Comparison of ENCODE assay signal across 8 mouse cellular contexts in the genomic region with DNA sequence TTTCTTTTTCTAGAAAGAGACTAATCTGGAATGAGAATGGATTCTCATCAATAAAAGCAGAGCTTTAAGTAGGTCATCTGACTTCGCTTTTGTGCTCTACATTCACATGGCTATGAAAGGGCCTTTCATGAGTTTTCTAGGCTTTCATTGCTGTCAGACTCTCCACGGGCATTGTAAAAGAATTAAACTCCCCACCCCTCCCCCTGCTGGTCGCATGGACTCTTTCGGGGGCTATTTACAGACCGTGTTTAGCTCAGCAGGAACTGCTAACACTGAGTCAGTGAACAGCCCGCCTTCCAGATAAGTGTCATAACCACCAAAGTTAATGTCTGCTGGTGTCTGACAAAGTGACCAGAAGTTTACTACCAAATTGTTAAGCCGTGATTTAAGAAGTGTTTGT. TPM values are rescaled to one million over a fixed set of nuclear protein-coding genes. Genes with fewer than 3 reads are reported as not detected.
DNase-seq lines count a peak whose midpoint lies in the region; ATAC-seq and TF ChIP-seq lines count a peak whose summit lies in the region.

No protein-coding gene starts in this region.

- H3K4me3 ChIP-seq in lung, adult 2 months (replicated peaks; ENCODE audit: extremely low read depth, low read depth, low read length) = no peak overlapping the region
- no peak overlapping the region for H3K4me3 ChIP-seq in embryonic facial prominence, embryonic 14.5 days (ENCODE audit: low read depth, low read length)
- no peak overlapping the region for H3K4me3 ChIP-seq in macrophage (ENCODE audit: inconsistent target)

- peaks cover 6% of the 10 kb centered on the region; the same call in 1 of the 2 replicates for H3K9me3 ChIP-seq in embryonic facial prominence, embryonic 14.5 days (ENCODE audit: control insufficient read depth, low read length)

- H3K79me2 ChIP-seq in macrophage (ENCODE audit: inconsistent target) = peaks cover 81% of the 10 kb centered on the region

- no peak for TF ChIP-seq POLR2A in lung, adult 2 months (IDR thresholded peaks at IDR 0.05; ENCODE audit: borderline replicate concordance, extremely low read depth, low read depth, low read length)

- 43% methylated on average over 7 of the region's 7 CpGs for WGBS in lung, adult 2 months
- WGBS in embryonic facial prominence, embryonic 14.5 days = 39% methylated on average over 7 of the region's 7 CpGs
- 14% methylated on average over 6 of the region's 7 CpGs for WGBS in macrophage (ENCODE audit: missing documents)

- peak; percentile 81; the same call in 1 of the 2 replicates for ATAC-seq in embryonic facial prominence, embryonic 14.5 days (ENCODE audit: low read depth)

- no peaks in the 10 kb centered on the region; the same call in 1 of the 2 replicates for H3K36me3 ChIP-seq in embryonic facial prominence, embryonic 14.5 days (ENCODE audit: control insufficient read depth, insufficient read depth, low read length)
- H3K36me3 ChIP-seq in macrophage (ENCODE audit: inconsistent target) = no peaks in the 10 kb centered on the region

- DNase-seq in lung, adult 18-20 months = peak; percentile 29 to 33
- DNase-seq in lung, adult 2 months = no peak
- DNase-seq in embryonic facial prominence, embryonic 14.5 days (ENCODE audit: low spot score) = peak; percentile 64
- DNase-seq in heart, adult 9 months (ENCODE audit: low spot score in 2 of 2) = peak; percentile 52
- DNase-seq in layer of hippocampus, adult 8-10 months (ENCODE audit: low spot score in 2 of 2) = peak; percentile 60 to 81
- DNase-seq in right cerebral cortex, postnatal 36 days (ENCODE audit: low spot score in 2 of 2) = peak; percentile 44 to 45
- no peak for DNase-seq in adrenal gland, postnatal 4 days (ENCODE audit: low spot score in 2 of 2)

- TF ChIP-seq CTCF in lung, adult 2 months (IDR thresholded peaks at IDR 0.05; ENCODE audit: insufficient read depth, low read length) = no peak

- H3K4me2 ChIP-seq in embryonic facial prominence, embryonic 14.5 days (ENCODE audit: low read depth, low read length) = no peak overlapping the region

- H3K27ac ChIP-seq in embryonic facial prominence, embryonic 14.5 days (replicated peaks; ENCODE audit: low read depth, low read length) = no peak overlapping the region; the same call in 1 of the 2 replicates
- peak overlapping the region; percentile 97 for H3K27ac ChIP-seq in macrophage

- no peaks in the 10 kb centered on the region for H3K27me3 ChIP-seq in embryonic facial prominence, embryonic 14.5 days (replicated peaks; ENCODE audit: control insufficient read depth, insufficient read depth, low read length)

- H3K4me1 ChIP-seq in lung, adult 2 months (ENCODE audit: control insufficient read depth, insufficient read depth, low read length) = peaks cover 7% of the 10 kb centered on the region; the same call in 1 of the 2 replicates
- no peaks in the 10 kb centered on the region for H3K4me1 ChIP-seq in embryonic facial prominence, embryonic 14.5 days (ENCODE audit: control insufficient read depth, insufficient read depth, low read length)

- no peak overlapping the region for H3K9ac ChIP-seq in embryonic facial prominence, embryonic 14.5 days (ENCODE audit: low read depth, low read length)

RNA-seq across cellular contexts. Expression of gene Ptpra, which starts 41.5 kb away (rescaled TPM):
- polyA plus RNA-seq in lung, adult 2 months (2012; rRNA removed) = 56.5 and 64.3 TPM in 2 replicates
- 111 and 115 TPM in 2 replicates for polyA plus RNA-seq in embryonic facial prominence, embryonic 14.5 days (2014; fragmentation: Nextera tagmentation; extraction: Ambion mirVana)
- total RNA-seq in layer of hippocampus, adult 8-10 months (2022) = 100 to 1,000 TPM; 306 to 318 (median 311) TPM
- 100 to 1,000 TPM; 111 to 422 (median 259) TPM for total RNA-seq in macrophage (2018; cell fraction: chromatin; rRNA removed)
- 100 to 1,000 TPM; 105 to 193 (median 134) TPM for total RNA-seq in macrophage (2018; cell fraction: cytosol; rRNA removed)
- total RNA-seq in macrophage (2018; cell fraction: nucleus; rRNA removed) = 100 to 1,000 TPM; 110 to 340 (median 159) TPM
- polyA plus RNA-seq in macrophage (2018) = 146 to 403 TPM (median 209 TPM) in 3 replicates
- 100 to 1,000 TPM; 128 to 133 TPM for total RNA-seq in adrenal gland, postnatal 4 days (2021)

Comparison
In these comparisons a context has a peak if more than half of its experiments do, and no peak if none do; other contexts are left out.
1. DNase-seq: peak in lung, adult 18-20 months (2 of 2), embryonic facial prominence, embryonic 14.5 days (single experiment), heart, adult 9 months (2 of 2), layer of hippocampus, adult 8-10 months (2 of 2) and right cerebral cortex, postnatal 36 days (2 of 2); none in lung, adult 2 months (single experiment) and adrenal gland, postnatal 4 days (0 of 2).